Mouse (Mus musculus): Measurements from ENCODE around the gene Tbc1d5.
A peak's percentile ranks its signal among the peaks of the same experiment; 100 is the strongest.

Tbc1d5 gene

DNA sequence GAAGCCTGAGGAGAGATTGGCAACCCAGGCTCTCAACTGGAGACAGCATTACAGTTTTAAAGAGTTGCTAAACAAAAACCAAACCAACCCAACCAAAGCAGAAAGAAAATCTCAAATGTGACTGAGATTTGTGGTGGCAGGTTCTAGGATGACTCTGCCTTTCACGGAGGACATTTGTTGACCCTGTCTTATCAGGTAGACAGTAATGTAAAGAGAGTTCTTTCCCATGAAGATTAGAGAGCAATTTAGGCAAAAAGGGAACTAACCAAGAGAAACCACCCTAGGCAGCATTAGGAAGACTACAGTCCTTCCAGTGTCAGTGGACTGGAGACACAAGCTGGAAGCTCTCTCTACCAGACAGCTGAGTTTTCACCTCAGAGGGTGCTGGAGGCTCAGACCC, 438.3 kb downstream of the Tbc1d5 start:
- no peak for DNase-seq

GRCm38 (mm10) chr17:50738476-50738875, 440.7 kb downstream of the Tbc1d5 start:
- DNase-seq: no peak

- peak; percentile 92 for DNase-seq
Observed at GRCm38 (mm10) chr17:50737068-50737467, 442.1 kb downstream of the Tbc1d5 start.

GRCm38 (mm10) chr17:50735955-50736533, 443.1 kb downstream of the Tbc1d5 start:
- peak; percentile 96 for DNase-seq

- DNase-seq: peak; percentile 98
Observed at GRCm38 (mm10) chr17:50735382-50735954, 443.7 kb downstream of the Tbc1d5 start.

- DNase-seq: peak; percentile 91
Observed at GRCm38 (mm10) chr17:50734781-50735180, 444.4 kb downstream of the Tbc1d5 start.

GRCm38 (mm10) chr17:50733390-50733789, 445.8 kb downstream of the Tbc1d5 start:
- peak; percentile 87 for DNase-seq

DNA sequence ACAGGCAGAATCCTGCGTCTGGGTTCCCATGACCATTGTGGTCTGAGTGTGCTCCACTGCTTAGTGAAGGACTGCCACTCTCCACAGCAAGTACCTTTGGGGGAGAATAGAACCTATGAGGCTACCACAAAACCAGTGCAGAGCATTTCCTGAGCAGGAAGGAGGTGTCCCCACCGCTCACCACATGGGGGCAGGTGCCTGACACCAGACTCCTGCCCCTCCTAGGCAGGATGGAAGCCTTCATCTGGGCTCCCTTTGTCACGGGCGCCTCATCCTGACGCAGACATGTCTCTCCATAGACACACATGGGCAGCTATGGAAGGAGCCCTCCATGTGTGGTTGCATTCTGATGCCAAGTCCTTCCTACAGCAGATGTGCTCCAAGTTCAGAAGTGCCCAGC, 447.3 kb downstream of the Tbc1d5 start:
- DNase-seq: peak; percentile 86

- peak; percentile 94 for DNase-seq
Observed at GRCm38 (mm10) chr17:50730896-50731295, 448.3 kb downstream of the Tbc1d5 start.

GRCm38 (mm10) chr17:50729577-50729976, 449.6 kb downstream of the Tbc1d5 start:
- DNase-seq: peak; percentile 92

GRCm38 (mm10) chr17:50729031-50729430, 450.1 kb downstream of the Tbc1d5 start:
- DNase-seq: peak; percentile 91

DNA sequence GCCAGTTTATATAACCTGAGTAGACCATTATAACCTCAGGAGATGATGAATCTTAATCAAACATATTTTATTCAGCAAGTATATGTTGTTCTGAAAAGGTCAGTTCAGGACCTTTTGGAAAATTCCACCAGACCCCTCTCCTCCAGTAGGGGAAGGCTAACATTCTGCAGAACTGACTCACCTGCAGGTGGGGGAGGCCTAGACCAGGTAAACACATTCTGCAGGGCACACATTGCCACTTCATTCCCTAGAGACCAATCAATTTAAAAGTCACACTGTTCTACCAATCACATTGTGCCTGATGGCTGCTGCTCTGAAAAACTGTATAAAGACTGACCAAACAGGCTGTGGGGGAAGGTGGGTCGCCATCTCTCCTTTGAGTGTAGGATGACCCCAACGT, 452.9 kb downstream of the Tbc1d5 start:
- DNase-seq: no peak

DNA sequence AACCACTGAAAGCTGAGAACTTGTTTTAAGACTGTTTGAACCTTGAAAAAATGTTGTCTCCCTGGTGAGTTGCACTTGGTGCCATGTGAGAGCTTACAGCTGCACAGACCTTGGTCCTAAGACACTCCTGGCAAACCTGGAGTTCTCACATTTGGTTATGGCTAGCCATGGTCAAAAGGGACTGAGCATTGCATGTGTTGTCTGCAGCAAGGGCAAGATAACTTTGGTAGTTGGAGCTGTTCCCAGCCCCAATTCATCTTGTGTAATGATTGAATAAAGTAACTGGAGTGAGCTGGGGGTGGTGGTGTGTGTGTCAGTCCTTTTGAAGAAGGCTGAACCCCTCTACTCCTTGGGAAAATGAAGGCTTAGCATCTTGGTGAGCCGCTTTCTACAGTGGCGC, 454.8 kb downstream of the Tbc1d5 start:
- DNase-seq: peak; percentile 89

DNA sequence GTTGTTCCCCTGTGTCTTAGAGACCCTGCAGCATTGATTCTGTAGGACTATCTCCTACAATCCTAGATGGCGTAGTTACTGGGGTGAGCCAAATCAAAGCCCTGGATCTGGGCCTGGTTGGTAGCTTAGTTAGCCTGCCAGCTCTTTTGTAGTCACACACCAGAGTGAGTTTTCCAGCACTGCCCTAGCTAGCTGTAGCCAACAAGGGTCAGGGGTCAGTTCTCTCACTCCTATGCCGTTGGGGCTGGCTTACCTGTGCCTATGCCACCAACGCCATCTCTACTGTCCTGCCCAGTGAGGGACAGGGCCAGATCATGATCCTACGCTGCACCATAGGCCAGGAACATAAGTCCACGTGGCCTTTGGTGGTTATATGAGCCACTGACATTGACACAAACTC, 461.6 kb downstream of the Tbc1d5 start:
- peak; percentile 82 for DNase-seq

- peak; percentile 40 for DNase-seq
Observed at GRCm38 (mm10) chr17:50710497-50711222, 468.5 kb downstream of the Tbc1d5 start.

DNA sequence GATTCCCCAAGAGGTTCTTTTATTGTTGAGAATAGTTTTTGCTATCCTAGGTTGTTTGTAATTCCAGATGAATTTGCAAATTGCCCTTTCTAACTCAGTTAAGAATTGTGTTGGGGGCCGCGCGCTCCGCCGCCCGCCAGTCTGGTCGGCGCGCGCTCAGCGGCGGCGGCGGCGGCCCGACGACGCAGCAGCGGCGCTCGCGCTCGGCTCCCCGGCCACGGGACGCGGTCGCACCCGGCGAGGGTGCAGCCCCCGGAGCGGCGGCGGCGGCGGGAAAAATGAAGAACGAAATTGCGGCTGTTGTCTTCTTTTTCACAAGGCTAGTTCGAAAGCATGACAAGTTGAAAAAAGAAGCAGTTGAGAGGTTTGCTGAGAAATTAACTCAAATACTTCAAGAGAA, 480.7 kb downstream of the Tbc1d5 start:
- peak; percentile 44 for DNase-seq

- DNase-seq: no peak
Observed at GRCm38 (mm10) chr17:50688135-50688534, 491.0 kb downstream of the Tbc1d5 start.

DNA sequence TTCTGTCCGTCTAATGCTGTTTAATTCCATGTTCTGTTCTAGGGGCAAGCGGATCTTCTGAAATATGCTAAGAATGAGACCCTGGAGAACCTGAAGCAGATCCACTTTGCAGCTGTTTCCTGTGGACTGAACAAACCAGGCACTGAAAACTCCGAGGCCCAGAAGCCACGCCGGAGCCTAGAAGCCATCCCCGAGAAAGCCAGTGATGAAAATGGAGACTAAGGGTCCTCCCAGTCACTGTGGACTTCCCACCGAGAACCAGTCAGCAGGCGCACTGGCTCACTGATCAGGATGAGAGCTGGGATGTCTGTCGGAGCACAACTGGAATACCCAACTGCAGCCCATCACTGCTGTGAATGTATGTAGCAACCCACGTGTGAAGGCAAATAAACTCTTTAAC, 491.5 kb downstream of the Tbc1d5 start:
- DNase-seq: no peak

DNA sequence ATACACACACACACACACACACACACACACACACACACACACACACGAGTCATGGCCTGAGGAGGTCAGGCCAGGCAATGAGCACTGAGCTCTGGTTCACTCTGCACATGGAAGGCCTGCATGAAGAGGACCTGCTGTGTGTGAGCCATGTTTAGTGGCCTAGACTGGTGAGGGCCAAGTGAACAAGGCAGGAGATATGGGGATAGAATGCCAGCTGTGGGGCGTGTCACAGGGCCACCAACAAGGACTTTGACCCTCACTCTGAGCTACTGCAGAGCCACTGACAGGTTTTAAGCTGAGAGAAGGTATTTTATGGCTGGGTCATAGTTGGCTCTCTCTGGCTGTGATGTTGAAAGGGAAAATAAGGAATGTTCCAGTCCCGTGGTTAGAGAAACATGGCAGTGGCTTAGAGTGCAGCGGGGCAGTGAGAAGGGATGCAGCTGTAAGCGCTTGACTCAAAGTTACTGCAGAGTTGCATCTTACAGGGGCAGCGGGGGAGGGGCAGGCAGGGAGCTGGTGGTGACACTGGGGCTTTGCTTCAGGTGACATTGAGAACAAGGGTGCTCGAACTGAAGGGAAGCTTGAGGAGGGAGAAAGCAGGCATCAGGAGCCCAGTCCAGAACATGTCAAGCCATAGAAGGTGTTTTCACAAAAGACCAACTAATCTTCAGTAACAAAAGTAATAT, 494.0 kb downstream of the Tbc1d5 start:
- no peak for DNase-seq

Measured in heart, adult 11 months (tissue).